Mouse (Mus musculus) layer of hippocampus, adult 2 months (tissue): ENCODE results near the gene Hoxb2. TPM values are rescaled to one million over a fixed set of nuclear protein-coding genes. Genes with fewer than 3 reads are reported as not detected.

Experiments used
- DNase-seq, 2 experiments: peaks; one replicate each; pipeline ENCODE4 v3.0.0; 2022; ENCODE audit warnings: low spot score in 2 of 2
- H3K27ac ChIP-seq: fragments of 200-600 bp; 2 replicates; pipeline ENCODE4 v1.8.1; 2022
- H3K4me3 ChIP-seq: fragments of 200-600 bp; 2 replicates; pipeline ENCODE4 v1.8.1; 2022; ENCODE audit warnings: mild to moderate bottlenecking
- CTCF ChIP-seq: fragments of 200-600 bp; conservative IDR thresholded peaks from 2 replicates; pipeline ENCODE4 v1.8.1; 2022; ENCODE audit warnings: antibody characterized with exemption, mild to moderate bottlenecking, moderate library complexity
- total RNA-seq, 2 experiments: library from RNA; stranded (reverse); gene quantifications; 2 replicates each; pipeline ENCODE4 v1.2.3; 2021

Gene Hoxb2
- total RNA-seq, 2 experiments from 2014 or later, result not detected

- TF ChIP-seq CTCF, result no peak
- Histone ChIP-seq H3K4me3 (no peak overlapping the region), H3K27ac (no peak overlapping the region)
- no peak for DNase-seq
These were observed 16.9 kb upstream of the Hoxb2 start for GRCm38 (mm10) chr11:96333241-96334001.

DNA sequence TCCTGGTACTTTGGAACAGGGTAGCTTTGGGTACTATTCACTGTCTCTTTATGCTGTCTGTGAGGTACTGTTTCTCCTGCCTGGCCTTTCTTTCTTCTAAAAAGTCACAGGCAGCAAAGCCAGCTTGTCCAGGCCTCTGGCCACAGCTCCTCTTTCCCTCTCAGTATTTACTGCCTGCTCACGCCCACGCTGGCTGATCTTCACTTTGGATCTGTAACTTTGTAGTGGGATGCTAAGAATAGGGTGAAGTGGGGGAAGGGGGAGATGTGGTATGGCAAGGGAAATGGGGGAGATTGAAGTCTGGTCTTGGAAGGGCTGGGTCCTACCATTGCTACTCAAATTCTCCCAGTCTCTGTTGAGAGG is 16.3 kb upstream of the Hoxb2 start:
- no peak overlapping the region for H3K4me3 ChIP-seq
- no peak for DNase-seq
- TF ChIP-seq CTCF, result no peak
- H3K27ac ChIP-seq, result no peak overlapping the region

DNA sequence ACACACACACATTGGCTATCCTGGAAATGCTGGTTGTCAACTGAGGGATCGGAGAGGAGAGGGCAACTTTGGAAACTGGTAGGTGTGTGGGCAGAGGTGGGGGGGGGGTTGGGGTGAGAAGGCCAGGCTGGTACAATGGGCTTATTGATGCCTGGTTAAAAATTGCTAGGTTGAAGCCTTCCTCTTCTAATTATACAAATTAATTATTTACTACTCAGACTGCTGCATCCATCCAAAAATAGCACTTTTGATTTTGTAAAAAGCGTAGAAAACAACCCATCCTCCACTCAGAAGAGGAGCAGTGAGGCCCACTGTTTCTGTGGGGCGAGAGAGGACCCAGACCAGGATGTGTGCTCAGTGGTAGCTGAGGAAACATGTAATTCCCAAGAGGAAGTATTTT is 15.3 kb upstream of the Hoxb2 start:
- H3K4me3 ChIP-seq, result no peak overlapping the region
- H3K27ac ChIP-seq, result no peak overlapping the region
- DNase-seq, result no peak
- TF ChIP-seq CTCF, result no peak

DNA sequence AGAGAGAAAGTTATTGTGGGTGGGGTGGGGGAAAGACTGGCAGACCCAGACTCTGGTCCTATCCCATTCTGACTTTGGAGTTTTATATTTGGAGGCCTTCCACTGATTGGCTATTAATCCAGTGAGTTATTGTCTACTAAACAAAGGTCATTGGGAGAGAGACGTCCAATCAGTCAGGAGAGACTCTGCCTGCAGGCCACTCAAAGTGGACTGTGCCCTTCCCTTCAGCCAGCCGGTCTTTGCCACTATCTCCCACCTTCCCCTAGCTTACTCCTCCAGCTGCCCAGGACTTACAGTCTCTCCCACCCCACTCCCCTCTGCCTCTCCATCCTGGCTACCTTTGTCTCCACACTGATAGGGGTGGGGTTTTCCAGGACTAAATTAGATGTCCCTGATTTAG is 13.7 kb upstream of the Hoxb2 start:
- no peak overlapping the region for H3K27ac ChIP-seq
- no peak overlapping the region for H3K4me3 ChIP-seq
- no peak for DNase-seq
- no peak for TF ChIP-seq CTCF

- Histone ChIP-seq H3K4me3 (no peak overlapping the region), H3K27ac (no peak overlapping the region)
- DNase-seq, result no peak
- TF ChIP-seq CTCF, result no peak
These were observed 13.3 kb upstream of the Hoxb2 start for GRCm38 (mm10) chr11:96337026-96337425.

DNA sequence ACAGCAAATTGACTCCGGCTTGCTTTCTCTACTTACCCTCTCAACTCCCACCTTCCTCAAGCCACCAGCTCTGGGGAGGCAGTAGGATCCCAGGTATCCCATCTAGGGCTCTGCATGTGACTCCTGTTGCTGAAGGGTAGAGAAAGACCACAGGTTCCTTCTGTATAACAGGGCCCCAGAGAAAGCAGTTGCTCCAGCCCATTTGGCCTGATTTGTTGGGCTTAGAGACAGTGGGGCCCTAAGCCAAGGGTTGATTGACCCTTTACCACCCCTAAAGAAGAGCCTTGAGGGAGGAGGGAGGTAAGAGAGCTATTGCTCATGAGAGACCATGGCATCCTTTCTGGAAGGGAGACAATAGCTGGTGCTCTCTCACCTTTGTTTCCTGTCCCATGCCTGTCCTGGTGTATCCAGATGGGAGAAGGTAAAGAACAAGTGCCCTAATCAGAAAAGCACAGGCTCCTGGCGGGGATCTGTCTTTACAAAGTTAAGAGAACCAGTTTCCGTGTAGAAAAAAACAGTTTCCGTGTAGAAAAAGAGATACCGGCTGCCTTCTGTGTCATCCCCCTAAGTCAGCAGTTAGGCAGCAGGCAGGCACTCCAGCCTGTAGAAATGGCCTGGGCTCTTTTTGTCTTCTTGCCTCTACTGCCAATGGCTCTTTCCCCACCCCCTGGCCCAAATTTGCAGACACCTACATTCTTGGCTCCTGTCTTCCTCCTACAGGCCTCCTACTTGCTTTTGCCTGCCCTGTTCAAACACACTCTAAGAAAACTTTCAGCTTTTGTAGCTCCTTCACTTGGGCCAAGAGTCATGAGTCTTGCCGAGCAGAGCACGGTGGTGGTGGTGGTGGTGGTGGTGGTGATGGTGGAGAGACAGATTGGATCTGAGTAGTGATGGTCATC is 11.1 kb upstream of the Hoxb2 start:
- H3K27ac ChIP-seq, result no peak overlapping the region
- no peak for TF ChIP-seq CTCF
- no peak for DNase-seq
- no peak overlapping the region for H3K4me3 ChIP-seq

- no peak for TF ChIP-seq CTCF
- DNase-seq, result no peak
- Histone ChIP-seq H3K27ac (no peak overlapping the region), H3K4me3 (no peak overlapping the region)
These were observed 9.5 kb upstream of the Hoxb2 start for GRCm38 (mm10) chr11:96340698-96341365.

DNA sequence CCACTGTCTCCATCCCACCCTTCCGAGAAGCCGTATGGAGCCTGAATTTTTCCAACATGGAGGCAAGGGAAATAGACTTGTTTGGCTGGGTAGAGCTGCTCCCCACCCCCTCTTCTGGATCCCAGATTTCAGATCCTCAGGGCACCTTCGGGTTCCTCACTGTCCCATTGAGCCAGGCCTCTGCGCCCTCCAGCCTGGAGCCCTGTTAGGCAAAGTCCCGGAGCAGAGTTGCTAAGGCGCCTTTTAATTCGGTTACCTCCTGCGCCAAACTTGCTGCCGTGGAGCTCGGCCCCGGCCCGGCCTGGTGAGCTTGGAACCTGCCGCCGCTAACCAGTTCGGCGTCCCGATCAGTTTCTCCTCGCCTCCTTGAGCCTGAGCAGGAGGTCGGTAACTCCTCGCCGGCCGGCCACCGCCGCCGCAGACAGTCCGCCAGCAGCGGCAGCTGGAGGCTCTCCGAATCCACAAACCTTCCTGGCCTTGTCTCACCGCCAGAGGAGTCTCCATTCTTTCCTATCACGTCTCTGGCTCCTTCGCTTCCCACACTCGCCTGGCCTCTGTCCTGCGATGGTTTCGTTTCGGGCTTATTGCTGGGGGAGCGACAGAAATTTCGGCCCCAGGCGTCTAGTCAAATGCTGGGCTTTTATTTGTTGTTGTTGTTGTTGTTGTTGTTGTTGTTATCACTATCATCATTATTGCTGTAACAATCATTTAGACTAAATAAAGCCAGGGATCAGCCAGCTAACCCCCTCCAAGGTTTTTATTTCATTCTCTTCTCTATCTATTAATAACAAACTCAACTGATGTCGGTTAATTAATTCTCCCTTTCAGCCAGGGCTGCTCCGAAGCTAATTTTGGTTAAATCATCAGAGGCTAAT is 8.4 kb upstream of the Hoxb2 start:
- Histone ChIP-seq H3K4me3 (no peak overlapping the region), H3K27ac (no peak overlapping the region)
- DNase-seq, result no peak
- TF ChIP-seq CTCF, result no peak

DNA sequence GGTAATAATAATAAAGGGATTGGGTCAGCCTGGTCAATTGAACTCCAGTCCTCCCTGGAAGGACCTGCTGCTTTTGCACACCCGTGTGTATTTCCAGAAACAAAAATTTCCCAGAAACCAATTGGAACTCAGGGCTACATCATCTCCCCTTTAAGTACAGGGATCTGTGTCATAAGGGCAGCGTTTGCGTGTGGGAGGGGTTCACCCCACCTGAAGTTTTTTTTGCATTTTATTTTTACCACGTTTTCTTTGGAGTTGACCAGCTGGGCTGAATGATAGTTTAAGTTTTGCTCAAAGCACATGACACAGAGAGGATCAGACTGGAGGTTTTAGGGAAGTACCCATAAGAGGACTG is 7.8 kb upstream of the Hoxb2 start:
- no peak for TF ChIP-seq CTCF
- H3K27ac ChIP-seq, result no peak overlapping the region
- DNase-seq, result no peak
- H3K4me3 ChIP-seq, result no peak overlapping the region

DNA sequence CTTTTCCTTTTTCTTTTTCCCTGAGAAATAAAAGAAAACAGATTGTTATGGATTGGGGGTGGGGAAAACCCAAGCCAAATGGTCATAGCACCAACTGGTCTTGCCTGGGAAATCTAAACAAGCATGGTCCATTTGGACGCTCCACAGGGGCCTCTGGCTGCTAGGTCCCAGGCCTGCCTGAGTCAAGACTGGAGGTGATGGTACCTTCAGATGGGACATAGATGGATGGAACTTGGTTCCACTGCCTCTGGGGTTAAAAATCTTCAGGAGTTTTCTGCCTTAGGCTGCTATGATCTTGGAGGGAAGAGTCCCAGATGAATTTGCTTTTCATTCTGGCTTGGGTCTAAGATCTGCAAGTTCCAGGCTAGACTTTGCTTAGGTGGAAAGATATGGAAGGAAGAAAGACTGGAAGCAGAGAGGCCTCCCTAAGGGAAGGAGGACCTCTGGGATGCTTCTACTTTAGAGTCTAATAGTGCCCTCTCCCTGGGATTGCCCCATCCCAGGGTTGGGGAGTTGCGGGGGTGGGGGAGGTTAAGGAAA is 7.0 kb upstream of the Hoxb2 start:
- Histone ChIP-seq H3K27ac (no peak overlapping the region), H3K4me3 (no peak overlapping the region)
- no peak for DNase-seq
- no peak for TF ChIP-seq CTCF

DNA sequence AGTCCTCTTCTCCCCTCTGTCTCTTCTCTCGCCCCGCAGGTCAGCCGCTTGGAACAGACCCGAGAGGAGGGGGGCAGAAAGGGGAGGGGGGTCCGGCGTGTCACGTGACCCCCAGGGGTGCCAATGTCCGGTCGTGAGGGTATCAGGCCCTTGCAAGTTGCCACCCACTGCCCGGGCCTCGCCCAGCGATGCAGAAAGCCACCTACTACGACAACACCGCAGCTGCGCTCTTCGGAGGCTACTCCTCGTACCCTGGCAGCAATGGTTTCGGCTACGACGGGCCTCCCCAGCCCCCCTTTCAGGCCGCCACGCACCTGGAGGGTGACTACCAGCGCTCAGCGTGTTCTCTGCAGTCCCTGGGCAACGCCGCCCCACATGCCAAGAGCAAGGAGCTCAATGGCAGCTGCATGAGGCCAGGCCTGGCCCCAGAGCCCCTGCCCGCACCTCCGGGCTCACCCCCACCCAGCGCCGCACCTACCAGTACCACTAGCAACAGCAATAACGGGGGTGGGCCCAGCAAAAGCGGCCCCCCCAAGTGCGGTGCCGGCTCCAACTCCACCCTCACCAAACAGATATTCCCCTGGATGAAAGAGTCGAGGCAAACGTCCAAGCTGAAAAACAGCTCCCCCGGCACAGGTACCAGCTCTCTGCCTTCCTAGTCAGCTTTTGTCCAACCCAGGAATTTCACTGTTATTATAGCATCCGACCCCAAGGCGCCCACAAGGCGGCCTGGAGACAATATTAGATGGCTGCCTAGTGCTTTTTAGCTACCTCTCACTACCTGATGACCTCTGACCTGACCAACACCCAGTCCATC is 6.1 kb upstream of the Hoxb2 start:
- Histone ChIP-seq H3K27ac (no peak overlapping the region), H3K4me3 (no peak overlapping the region)
- DNase-seq, result no peak
- TF ChIP-seq CTCF, result no peak

DNA sequence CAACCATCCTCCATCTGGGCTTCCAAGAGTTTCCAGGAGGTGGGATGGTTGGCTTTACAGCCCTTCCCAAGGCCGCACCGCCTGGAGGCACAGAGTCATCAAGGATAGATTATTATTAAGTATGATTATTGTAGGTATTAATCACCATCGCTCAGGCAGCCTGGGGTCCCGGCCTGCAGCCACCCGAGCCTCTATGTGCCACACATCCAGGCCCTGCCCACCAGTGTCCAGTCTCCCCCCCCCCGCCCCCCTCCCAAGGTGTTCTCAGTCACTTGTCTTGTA is 5.5 kb upstream of the Hoxb2 start:
- no peak overlapping the region for H3K4me3 ChIP-seq
- H3K27ac ChIP-seq, result no peak overlapping the region
- TF ChIP-seq CTCF, result no peak
- no peak for DNase-seq
